Mouse (Mus musculus) olfactory bulb, adult 2 months (tissue): ENCODE measurements around the gene Erg. TPM values are rescaled to one million over a fixed set of nuclear protein-coding genes. Genes with fewer than 3 reads are reported as not detected.

Experiments
- H3K27ac ChIP-seq: fragments of 200-500 bp; 2 replicates; pipeline ENCODE4 v1.5.1; 2012; ENCODE audit warnings: low read depth, low read length; ENCODE audit not compliant: insufficient read depth
- H3K4me1 ChIP-seq: fragments of 200-500 bp; 2 replicates; pipeline ENCODE4 v1.6.1; 2012; ENCODE audit warnings: low read length; ENCODE audit not compliant: control insufficient read depth, insufficient read depth
- H3K4me3 ChIP-seq: fragments of 200-500 bp; 2 replicates; pipeline ENCODE4 v1.5.1; 2012; ENCODE audit warnings: mild to moderate bottlenecking, low read depth, low read length, moderate library complexity; ENCODE audit not compliant: insufficient read depth
- CTCF ChIP-seq: fragments of 200-500 bp; IDR thresholded peaks from 2 replicates; pipeline ENCODE4 v1.5.1; 2012; ENCODE audit warnings: low read depth, mild to moderate bottlenecking, low read length, moderate library complexity; ENCODE audit not compliant: insufficient read depth
- POLR2A ChIP-seq: fragments of 200-500 bp; IDR thresholded peaks from 2 replicates; pipeline ENCODE4 v1.6.1; 2012; ENCODE audit warnings: mild to moderate bottlenecking, low read depth, low read length, moderate library complexity; ENCODE audit not compliant: insufficient read depth
- WGBS: fragments of 180-500 bp; shearing (Covaris S2); methylation state at CpG from one replicate; pipeline ENCODE4 v1.1.7; 2018; 5-methylcytosine and 5-hydroxymethylcytosine counted together
- polyA plus RNA-seq: library from polyadenylated mRNA; stranded (reverse); fragments of >200 nt; gene quantifications from 2 replicates; pipeline ENCODE4 v1.2.4, GENCODE M21; 2012; ENCODE audit warnings: low replicate concordance; ENCODE audit not compliant: missing spikeins, insufficient read depth, insufficient read length

Gene Erg
- polyA plus RNA-seq, 1 experiment: not detected

GRCm38 (mm10) chr16:95496582-95497300 is 89.7 kb downstream of the Erg start:
- 92% methylated on average over 10 of the region's 10 CpGs for WGBS
- Histone ChIP-seq H3K4me1 (no peaks in the 10 kb centered on the region), H3K4me3 (no peak overlapping the region), H3K27ac (no peak overlapping the region)
- TF ChIP-seq POLR2A (no peak), CTCF (no peak)

GRCm38 (mm10) chr16:95494108-95494507 is 92.3 kb downstream of the Erg start:
- Histone ChIP-seq H3K27ac (no peak overlapping the region), H3K4me3 (no peak overlapping the region), H3K4me1 (no peaks in the 10 kb centered on the region)
- 83% methylated on average over 3 of the region's 3 CpGs for WGBS
- TF ChIP-seq POLR2A (no peak), CTCF (no peak)

- 66% methylated on average over 8 of the region's 8 CpGs for WGBS
Measured at GRCm38 (mm10) chr16:95493336-95493735, 93.1 kb downstream of the Erg start.

GRCm38 (mm10) chr16:95492146-95492545 is 94.2 kb downstream of the Erg start:
- Histone ChIP-seq H3K4me3 (no peak overlapping the region), H3K27ac (no peak overlapping the region), H3K4me1 (no peaks in the 10 kb centered on the region)
- 88% methylated on average over 7 of the region's 7 CpGs for WGBS
- no peak for TF ChIP-seq CTCF

More at GRCm38 (mm10) chr16:95493336-95493735, 93.1 kb downstream of the Erg start:
- H3K4me3 ChIP-seq: no peak overlapping the region
- no peaks in the 10 kb centered on the region for H3K4me1 ChIP-seq
- TF ChIP-seq POLR2A (no peak), CTCF (no peak)
- H3K27ac ChIP-seq: no peak overlapping the region

- 88% methylated on average over 5 of the region's 5 CpGs for WGBS
- no peaks in the 10 kb centered on the region for H3K4me1 ChIP-seq
- no peak overlapping the region for H3K27ac ChIP-seq
- H3K4me3 ChIP-seq: no peak overlapping the region
- TF ChIP-seq POLR2A: no peak
Measured at GRCm38 (mm10) chr16:95490386-95490785, 96.0 kb downstream of the Erg start.

GRCm38 (mm10) chr16:95487606-95488351 is 98.6 kb downstream of the Erg start:
- Histone ChIP-seq H3K27ac (no peak overlapping the region), H3K4me3 (no peak overlapping the region), H3K4me1 (no peaks in the 10 kb centered on the region)
- no peak for TF ChIP-seq POLR2A
- WGBS: 96% methylated on average over 9 of the region's 9 CpGs

- TF ChIP-seq POLR2A (no peak), CTCF (no peak)
- H3K4me3 ChIP-seq: no peak overlapping the region
- 79% methylated on average over 13 of the region's 13 CpGs for WGBS
- H3K27ac ChIP-seq: no peak overlapping the region
- no peaks in the 10 kb centered on the region for H3K4me1 ChIP-seq
Measured at GRCm38 (mm10) chr16:95481176-95481575, 105.2 kb downstream of the Erg start.

- no peak overlapping the region for H3K27ac ChIP-seq
- H3K4me1 ChIP-seq: no peaks in the 10 kb centered on the region
- TF ChIP-seq POLR2A (no peak), CTCF (no peak)
- WGBS: 90% methylated on average over 5 of the region's 5 CpGs
- H3K4me3 ChIP-seq: no peak overlapping the region
Measured at GRCm38 (mm10) chr16:95478558-95478957, 107.8 kb downstream of the Erg start.

GRCm38 (mm10) chr16:95475041-95475440 is 111.4 kb downstream of the Erg start:
- no peak overlapping the region for H3K4me3 ChIP-seq
- 94% methylated on average over 3 of the region's 3 CpGs for WGBS
- no peaks in the 10 kb centered on the region for H3K4me1 ChIP-seq
- TF ChIP-seq POLR2A (no peak), CTCF (no peak)
- no peak overlapping the region for H3K27ac ChIP-seq
